Mouse (Mus musculus) heart, embryonic 12.5 days (tissue): ENCODE results near the gene Slc29a1. TPM values are rescaled to one million over a fixed set of nuclear protein-coding genes. Genes with fewer than 3 reads are reported as not detected.

ENCODE experiments used
- polyA plus RNA-seq: library from polyadenylated mRNA; unstranded; fragments of >200 nt; fragmentation: Nextera tagmentation; extraction: Ambion mirVana; gene quantifications from 2 replicates; pipeline ENCODE4 v1.2.1, GENCODE M21; 2016

Gene Slc29a1
- polyA plus RNA-seq, 1 experiment from 2014 or later = 74.1 TPM

Other genes with a start within 250 kb of the Slc29a1 start
- 49.9 and 53.0 TPM in 2 replicates for gene Cdc5l, start 165.9 kb downstream of the Slc29a1 start, polyA plus RNA-seq
- gene Spats1, start 124.2 kb downstream of the Slc29a1 start, polyA plus RNA-seq = 0.66 and 1.1 TPM in 2 replicates
- 25.3 and 27.9 TPM in 2 replicates for gene Aars2, start 92.8 kb downstream of the Slc29a1 start, polyA plus RNA-seq
- 0.15 and 0.20 TPM in 2 replicates for gene Tcte1, start 76.2 kb downstream of the Slc29a1 start, polyA plus RNA-seq
- 1.4 and 1.6 TPM in 2 replicates for gene Tmem151b, start 49.9 kb downstream of the Slc29a1 start, polyA plus RNA-seq
- 2.5 and 3.1 TPM in 2 replicates for gene Nfkbie, start 43.9 kb downstream of the Slc29a1 start, polyA plus RNA-seq
- gene Slc35b2, start 35.7 kb downstream of the Slc29a1 start, polyA plus RNA-seq = 85.6 and 89.6 TPM in 2 replicates
- 1,306 and 1,316 TPM in 2 replicates for gene Hsp90ab1, start 26.3 kb downstream of the Slc29a1 start, polyA plus RNA-seq
- gene Mymx, start 2.5 kb upstream of the Slc29a1 start, polyA plus RNA-seq = 0.24 and 0.92 TPM in 2 replicates
- gene Capn11, start 59.7 kb upstream of the Slc29a1 start, polyA plus RNA-seq = 0.46 and 0.56 TPM in 2 replicates
- 128 and 129 TPM in 2 replicates for gene Mrpl14, start 86.7 kb upstream of the Slc29a1 start, polyA plus RNA-seq
- gene Tmem63b, start 87.3 kb upstream of the Slc29a1 start, polyA plus RNA-seq = 41.2 and 41.4 TPM in 2 replicates
- gene 1600014C23Rik, start 134.2 kb upstream of the Slc29a1 start, polyA plus RNA-seq = 0.61 TPM in 1 of 2 replicates, not detected in the other